Mouse (Mus musculus) MEL (cell line): ENCODE results near the gene Zfpl1. TPM values are rescaled to one million over a fixed set of nuclear protein-coding genes. Genes with fewer than 3 reads are reported as not detected.

ENCODE experiments used
- DNase-seq: peaks from one replicate; pipeline ENCODE4 v3.0.0; 2011; ENCODE audit warnings: low read depth, low spot score
- H3K27ac ChIP-seq: 2 replicates; pipeline ENCODE4 v1.5.1; 2012; ENCODE audit warnings: low read depth, mild to moderate bottlenecking, control low read depth, low read length, moderate library complexity; ENCODE audit not compliant: control insufficient read depth
- H3K27me3 ChIP-seq, 2 experiments: fragments of 150-350 bp in 1 of 2; sonication (generic) in 1 of 2; 2 replicates each; pipeline ENCODE4 v1.6.1; 2012; ENCODE audit warnings: low read length in 2 of 2, mild to moderate bottlenecking in 2 of 2, improper control_type of control experiment in 1 of 2, moderate library complexity in 1 of 2; ENCODE audit not compliant: insufficient read depth in 2 of 2, control insufficient read depth in 1 of 2
- H3K36me3 ChIP-seq, 2 experiments: 2 replicates each; pipeline ENCODE4 v1.6.1; 2012 to 2014; ENCODE audit warnings: low read length in 2 of 2, improper control_type of control experiment in 1 of 2, inconsistent platforms in 1 of 2, mild to moderate bottlenecking in 1 of 2; ENCODE audit not compliant: insufficient read depth in 2 of 2, control insufficient read depth in 1 of 2
- H3K4me1 ChIP-seq, 2 experiments: fragments of 150-350 bp in 1 of 2; sonication (generic) in 1 of 2; 2 replicates each; pipeline ENCODE4 v1.6.1; 2012; ENCODE audit warnings: low read length in 2 of 2, improper control_type of control experiment in 1 of 2, mild to moderate bottlenecking in 1 of 2; ENCODE audit not compliant: insufficient read depth in 2 of 2, control insufficient read depth in 1 of 2
- H3K4me3 ChIP-seq, 2 experiments: fragments of 150-350 bp in 1 of 2; sonication (generic) in 1 of 2; 2 replicates each; pipeline ENCODE4 v1.5.1; 2012; ENCODE audit warnings: low read depth in 2 of 2, low read length in 2 of 2, mild to moderate bottlenecking in 2 of 2, moderate library complexity in 2 of 2, control low read depth in 1 of 2, improper control_type of control experiment in 1 of 2; ENCODE audit not compliant: control insufficient read depth in 1 of 2, insufficient read depth in 1 of 2
- H3K79me2 ChIP-seq: 2 replicates; pipeline ENCODE4 v1.6.1; 2012; ENCODE audit warnings: mild to moderate bottlenecking, low read length, moderate library complexity; ENCODE audit not compliant: control insufficient read depth, poor library complexity, insufficient read depth
- H3K9ac ChIP-seq: 2 replicates; pipeline ENCODE4 v1.6.1; 2012; ENCODE audit warnings: low read depth, mild to moderate bottlenecking, control low read depth, low read length, moderate library complexity; ENCODE audit not compliant: control insufficient read depth, poor library complexity, severe bottlenecking
- H3K9me3 ChIP-seq: fragments of 150-350 bp; sonication (generic); replicated peaks from 2 replicates; pipeline ENCODE4 v1.6.1; 2012; ENCODE audit warnings: mild to moderate bottlenecking, low read length, improper control_type of control experiment, moderate library complexity; ENCODE audit not compliant: insufficient read depth
- BHLHE40 ChIP-seq: IDR thresholded peaks from 2 replicates; pipeline ENCODE4 v1.6.1; 2012; ENCODE audit warnings: low read depth, mild to moderate bottlenecking, inconsistent platforms, low read length, improper control_type of control experiment, borderline replicate concordance
- CHD1 ChIP-seq: IDR thresholded peaks from 2 replicates; pipeline ENCODE4 v1.6.1; 2012; ENCODE audit warnings: low read depth, mild to moderate bottlenecking, inconsistent platforms, low read length, improper control_type of control experiment
- CTCF ChIP-seq, 3 experiments: IDR thresholded peaks in 2 of 3; conservative IDR thresholded peaks in 1 of 3; 2 replicates each; pipeline ENCODE4 v1.5.1; 2011 to 2012; ENCODE audit warnings: low read length in 3 of 3, low read depth in 2 of 3, mild to moderate bottlenecking in 2 of 3, improper control_type of control experiment in 1 of 3, inconsistent platforms in 1 of 3, mixed read lengths in 1 of 3, moderate library complexity in 1 of 3; ENCODE audit not compliant: control insufficient read depth in 1 of 3, insufficient read depth in 1 of 3, poor library complexity in 1 of 3, severe bottlenecking in 1 of 3
- E2F4 ChIP-seq: IDR thresholded peaks from 2 replicates; pipeline ENCODE4 v1.6.1; 2011; ENCODE audit warnings: low read depth, low read length, improper control_type of control experiment, borderline replicate concordance
- EP300 ChIP-seq, 2 experiments: IDR thresholded peaks; 2 replicates each; pipeline ENCODE4 v1.6.1; 2011; ENCODE audit warnings: improper control_type of control experiment in 2 of 2, low read length in 2 of 2, low read depth in 1 of 2, mild to moderate bottlenecking in 1 of 2
- JUND ChIP-seq: IDR thresholded peaks from 2 replicates; pipeline ENCODE4 v1.6.1; 2011; ENCODE audit warnings: low read depth, mild to moderate bottlenecking, improper control_type of control experiment, low read length
- MYC ChIP-seq: IDR thresholded peaks from 2 replicates; pipeline ENCODE4 v1.6.1; 2011; ENCODE audit warnings: low read depth, mild to moderate bottlenecking, low read length, improper control_type of control experiment, moderate library complexity
- POLR2A ChIP-seq, 2 experiments: IDR thresholded peaks; 2 replicates each; pipeline ENCODE4 v1.6.1; 2011 to 2012; ENCODE audit warnings: low read length in 2 of 2, mild to moderate bottlenecking in 2 of 2, control low read depth in 1 of 2, improper control_type of control experiment in 1 of 2, low read depth in 1 of 2, moderate library complexity in 1 of 2; ENCODE audit not compliant: control insufficient read depth in 1 of 2, insufficient read depth in 1 of 2, poor library complexity in 1 of 2
- SMC3 ChIP-seq: IDR thresholded peaks from 2 replicates; pipeline ENCODE4 v1.6.1; 2011; ENCODE audit warnings: low read depth, low read length, improper control_type of control experiment
- TAL1 ChIP-seq: IDR thresholded peaks from 2 replicates; pipeline ENCODE4 v1.6.1; 2012; ENCODE audit warnings: mild to moderate bottlenecking, inconsistent platforms, low read length, moderate library complexity, mixed read lengths
- TBP ChIP-seq: IDR thresholded peaks from 2 replicates; pipeline ENCODE4 v1.8.0; 2011; ENCODE audit warnings: low read depth, low read length, improper control_type of control experiment
- ZC3H11A ChIP-seq: IDR thresholded peaks from 2 replicates; pipeline ENCODE4 v1.6.1; 2012; ENCODE audit warnings: low read depth, mild to moderate bottlenecking, inconsistent platforms, low read length, improper control_type of control experiment
- ZKSCAN1 ChIP-seq: IDR thresholded peaks from 2 replicates; pipeline ENCODE4 v1.6.1; 2012; ENCODE audit warnings: low read depth, mild to moderate bottlenecking, inconsistent platforms, low read length, improper control_type of control experiment, moderate library complexity
- polyA plus RNA-seq, 2 experiments: library from polyadenylated mRNA; stranded (reverse) in 1 of 2; unstranded in 1 of 2; fragments of >175 nt in 1 of 2; fragments of >200 nt in 1 of 2; gene quantifications; 2 replicates each; pipeline versions ENCODE4 v1.2.1 to v1.2.4; 2012; ENCODE audit warnings: low replicate concordance in 2 of 2, low read depth in 1 of 2; ENCODE audit not compliant: insufficient read length in 2 of 2, insufficient read depth in 1 of 2, missing spikeins in 1 of 2
- total RNA-seq: library from RNA; depleted of rRNA; stranded (reverse); fragments of 300-350 nt; gene quantifications from 2 replicates; pipeline ENCODE4 v1.2.3, GENCODE M21; 2012

Gene Zfpl1
- total and polyA plus RNA-seq, 3 experiments = 40.1 to 56.4 TPM; not detected in 1

DNA sequence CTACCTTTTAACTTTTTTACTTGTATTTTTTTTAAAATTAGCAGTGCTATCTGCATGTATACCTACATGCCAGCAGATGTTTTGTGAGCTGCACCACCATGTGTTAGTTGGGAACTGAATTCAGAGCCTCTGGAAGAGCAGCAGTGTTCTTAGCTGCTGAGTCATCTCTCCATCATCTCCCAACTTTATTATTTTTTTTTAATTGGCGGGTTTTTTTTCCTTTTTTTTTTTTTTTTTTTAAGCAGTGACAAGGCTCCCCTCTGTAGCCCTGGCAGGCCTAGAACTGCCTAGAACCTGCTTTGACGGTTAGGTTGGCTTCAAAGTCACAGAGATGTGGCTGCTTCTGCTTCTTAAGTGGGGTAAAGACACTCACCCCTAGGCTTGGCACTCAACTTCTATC, 40.1 kb upstream of the Zfpl1 start:
- H3K4me3 ChIP-seq = no peak overlapping the region
- DNase-seq = no peak
- H3K36me3 ChIP-seq = peaks cover 0 to 12% of the 10 kb centered on the region in 2 experiments; a peak in 2 of 4 replicates
- H3K9ac ChIP-seq = no peak overlapping the region
- no peak for TF ChIP-seq CTCF (IDR thresholded peaks at IDR 0.05 in 2 of 3, conservative IDR thresholded peaks at IDR 0.05 in 1 of 3; ENCODE audit: control insufficient read depth in 1 of 3, insufficient read depth in 1 of 3, low read depth in 2 of 3, low read length in 3 of 3, poor library complexity in 1 of 3, severe bottlenecking in 1 of 3)
- no peak for TF ChIP-seq MYC
- TF ChIP-seq SMC3 = no peak
- TF ChIP-seq, all 39 proteins: peak for 0
- H3K9me3 ChIP-seq = no peaks in the 10 kb centered on the region
- H3K79me2 ChIP-seq = peaks cover 1% of the 10 kb centered on the region; the same call in 1 of the 2 replicates
- H3K27ac ChIP-seq = no peak overlapping the region
- H3K27me3 ChIP-seq = no peaks in the 10 kb centered on the region
- H3K4me1 ChIP-seq = peaks cover 3 to 7% of the 10 kb centered on the region in 2 experiments; a peak in 3 of 4 replicates

DNA sequence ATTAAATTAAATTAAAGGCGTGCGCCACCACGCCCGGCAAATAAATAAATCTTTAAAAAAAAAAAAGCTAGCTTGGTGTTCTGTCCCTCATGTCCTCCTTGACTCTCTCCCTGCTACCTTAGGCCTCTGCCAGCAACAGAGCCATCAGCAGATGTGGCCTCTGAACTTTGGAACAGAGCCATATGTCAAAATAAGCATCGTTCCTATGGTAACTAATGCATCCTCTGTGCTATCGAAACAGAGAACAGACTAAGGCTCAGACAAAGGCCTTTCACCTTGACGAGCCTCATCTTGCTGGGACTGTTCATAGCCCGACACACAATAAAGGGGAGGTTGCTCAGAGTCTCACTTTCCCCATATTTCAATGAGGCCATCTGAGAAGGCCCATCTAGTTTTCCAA, 38.6 kb upstream of the Zfpl1 start:
- no peak for DNase-seq
- no peak for TF ChIP-seq CHD1
- no peak for TF ChIP-seq ZKSCAN1
- peaks cover 1% of the 10 kb centered on the region; the same call in 1 of the 2 replicates for H3K79me2 ChIP-seq
- peaks cover 0 to 3% of the 10 kb centered on the region in 2 experiments; a peak in 2 of 4 replicates for H3K4me1 ChIP-seq
- H3K36me3 ChIP-seq = peaks cover 0 to 7% of the 10 kb centered on the region in 2 experiments; a peak in 2 of 4 replicates
- no peaks in the 10 kb centered on the region for H3K9me3 ChIP-seq
- H3K9ac ChIP-seq = no peak overlapping the region
- no peak overlapping the region for H3K27ac ChIP-seq
- no peaks in the 10 kb centered on the region for H3K27me3 ChIP-seq
- no peak overlapping the region for H3K4me3 ChIP-seq

DNA sequence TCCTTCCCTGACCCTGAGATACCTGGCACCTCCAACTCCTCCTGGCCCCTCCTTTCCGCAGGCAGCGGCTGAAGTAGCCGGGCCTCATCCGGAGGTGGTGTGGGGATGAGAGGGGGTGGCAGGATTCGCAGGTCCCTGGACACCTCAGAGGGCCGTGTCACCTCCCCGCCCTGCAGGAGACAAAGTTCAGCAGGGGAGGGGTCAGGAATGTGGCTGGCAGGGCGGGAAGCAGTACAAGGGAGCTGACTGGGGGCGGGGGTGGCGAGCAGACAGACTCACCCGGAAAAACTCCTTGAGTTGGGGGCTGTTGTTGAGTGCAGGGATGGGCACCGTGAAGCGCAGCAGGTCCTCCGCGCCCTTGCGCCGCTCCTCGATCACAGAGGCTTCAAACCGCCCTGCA, 37.0 kb upstream of the Zfpl1 start:
- TF ChIP-seq TAL1 = no peak
- no peak for TF ChIP-seq TBP
- no peak for TF ChIP-seq MYC
- no peak for TF ChIP-seq E2F4
- no peak for TF ChIP-seq BHLHE40
- no peak for TF ChIP-seq EP300 (IDR thresholded peaks at IDR 0.05; ENCODE audit: low read depth in 1 of 2, low read length in 2 of 2)
- no peak for TF ChIP-seq CTCF (IDR thresholded peaks at IDR 0.05 in 2 of 3, conservative IDR thresholded peaks at IDR 0.05 in 1 of 3; ENCODE audit: control insufficient read depth in 1 of 3, insufficient read depth in 1 of 3, low read depth in 2 of 3, low read length in 3 of 3, poor library complexity in 1 of 3, severe bottlenecking in 1 of 3)
- no peak for TF ChIP-seq POLR2A (IDR thresholded peaks at IDR 0.05; ENCODE audit: control insufficient read depth in 1 of 2, insufficient read depth in 1 of 2, low read depth in 1 of 2, low read length in 2 of 2, poor library complexity in 1 of 2)
- TF ChIP-seq JUND = no peak
- no peak for TF ChIP-seq ZC3H11A
- TF ChIP-seq, all 39 proteins: peak for 0
- H3K36me3 ChIP-seq = peaks cover 0 to 7% of the 10 kb centered on the region in 2 experiments; a peak in 2 of 4 replicates
- no peak overlapping the region for H3K27ac ChIP-seq
- H3K4me3 ChIP-seq = no peak overlapping the region
- DNase-seq = no peak
- H3K4me1 ChIP-seq = peaks cover under 1 to 4% of the 10 kb centered on the region in 2 experiments; a peak in 3 of 4 replicates
- no peaks in the 10 kb centered on the region for H3K27me3 ChIP-seq
- H3K9ac ChIP-seq = no peak overlapping the region
- H3K9me3 ChIP-seq = no peaks in the 10 kb centered on the region
- H3K79me2 ChIP-seq = peaks cover 15% of the 10 kb centered on the region
